Mouse (Mus musculus) MEL (cell line): Measurements from ENCODE around the gene Fam219b. TPM values are rescaled to one million over a fixed set of nuclear protein-coding genes. Genes with fewer than 3 reads are reported as not detected.

Experiments
- DNase-seq: peaks from one replicate; pipeline ENCODE4 v3.0.0; 2011; ENCODE audit warnings: low read depth, low spot score
- H3K27ac ChIP-seq: 2 replicates; pipeline ENCODE4 v1.5.1; 2012; ENCODE audit warnings: low read depth, mild to moderate bottlenecking, control low read depth, low read length, moderate library complexity; ENCODE audit not compliant: control insufficient read depth
- H3K27me3 ChIP-seq, 2 experiments: fragments of 150-350 bp in 1 of 2; sonication (generic) in 1 of 2; 2 replicates each; pipeline ENCODE4 v1.6.1; 2012; ENCODE audit warnings: low read length in 2 of 2, mild to moderate bottlenecking in 2 of 2, improper control_type of control experiment in 1 of 2, moderate library complexity in 1 of 2; ENCODE audit not compliant: insufficient read depth in 2 of 2, control insufficient read depth in 1 of 2
- H3K36me3 ChIP-seq, 2 experiments: 2 replicates each; pipeline ENCODE4 v1.6.1; 2012 to 2014; ENCODE audit warnings: low read length in 2 of 2, improper control_type of control experiment in 1 of 2, inconsistent platforms in 1 of 2, mild to moderate bottlenecking in 1 of 2; ENCODE audit not compliant: insufficient read depth in 2 of 2, control insufficient read depth in 1 of 2
- H3K4me1 ChIP-seq, 2 experiments: fragments of 150-350 bp in 1 of 2; sonication (generic) in 1 of 2; 2 replicates each; pipeline ENCODE4 v1.6.1; 2012; ENCODE audit warnings: low read length in 2 of 2, improper control_type of control experiment in 1 of 2, mild to moderate bottlenecking in 1 of 2; ENCODE audit not compliant: insufficient read depth in 2 of 2, control insufficient read depth in 1 of 2
- H3K4me3 ChIP-seq, 2 experiments: fragments of 150-350 bp in 1 of 2; sonication (generic) in 1 of 2; 2 replicates each; pipeline ENCODE4 v1.5.1; 2012; ENCODE audit warnings: low read depth in 2 of 2, low read length in 2 of 2, mild to moderate bottlenecking in 2 of 2, moderate library complexity in 2 of 2, control low read depth in 1 of 2, improper control_type of control experiment in 1 of 2; ENCODE audit not compliant: control insufficient read depth in 1 of 2, insufficient read depth in 1 of 2
- H3K79me2 ChIP-seq: 2 replicates; pipeline ENCODE4 v1.6.1; 2012; ENCODE audit warnings: mild to moderate bottlenecking, low read length, moderate library complexity; ENCODE audit not compliant: control insufficient read depth, poor library complexity, insufficient read depth
- H3K9ac ChIP-seq: 2 replicates; pipeline ENCODE4 v1.6.1; 2012; ENCODE audit warnings: low read depth, mild to moderate bottlenecking, control low read depth, low read length, moderate library complexity; ENCODE audit not compliant: control insufficient read depth, poor library complexity, severe bottlenecking
- H3K9me3 ChIP-seq: fragments of 150-350 bp; sonication (generic); replicated peaks from 2 replicates; pipeline ENCODE4 v1.6.1; 2012; ENCODE audit warnings: mild to moderate bottlenecking, low read length, improper control_type of control experiment, moderate library complexity; ENCODE audit not compliant: insufficient read depth
- CHD1 ChIP-seq: IDR thresholded peaks from 2 replicates; pipeline ENCODE4 v1.6.1; 2012; ENCODE audit warnings: low read depth, mild to moderate bottlenecking, inconsistent platforms, low read length, improper control_type of control experiment
- CHD2 ChIP-seq: IDR thresholded peaks from 2 replicates; pipeline ENCODE4 v1.6.1; 2011; ENCODE audit warnings: low read length, improper control_type of control experiment
- E2F4 ChIP-seq: IDR thresholded peaks from 2 replicates; pipeline ENCODE4 v1.6.1; 2011; ENCODE audit warnings: low read depth, low read length, improper control_type of control experiment, borderline replicate concordance
- ELF1 ChIP-seq: IDR thresholded peaks from 2 replicates; pipeline ENCODE4 v1.6.1; 2014; ENCODE audit warnings: low read depth, mild to moderate bottlenecking, inconsistent platforms, low read length, improper control_type of control experiment, moderate library complexity
- EP300 ChIP-seq, 2 experiments: IDR thresholded peaks; 2 replicates each; pipeline ENCODE4 v1.6.1; 2011; ENCODE audit warnings: improper control_type of control experiment in 2 of 2, low read length in 2 of 2, low read depth in 1 of 2, mild to moderate bottlenecking in 1 of 2
- GABPA ChIP-seq: IDR thresholded peaks from 2 replicates; pipeline ENCODE4 v1.6.1; 2012; ENCODE audit warnings: low read depth, mild to moderate bottlenecking, inconsistent platforms, low read length, improper control_type of control experiment, moderate library complexity
- GATA1 ChIP-seq: IDR thresholded peaks from 2 replicates; pipeline ENCODE4 v1.6.1; 2011; ENCODE audit warnings: low read depth, low read length, improper control_type of control experiment
- HCFC1 ChIP-seq: IDR thresholded peaks from 2 replicates; pipeline ENCODE4 v1.6.1; 2012; ENCODE audit warnings: low read depth, mild to moderate bottlenecking, inconsistent platforms, low read length, improper control_type of control experiment, moderate library complexity
- JUND ChIP-seq: IDR thresholded peaks from 2 replicates; pipeline ENCODE4 v1.6.1; 2011; ENCODE audit warnings: low read depth, mild to moderate bottlenecking, improper control_type of control experiment, low read length
- KAT2A ChIP-seq: conservative IDR thresholded peaks from 2 replicates; pipeline ENCODE4 v1.6.1; 2012; ENCODE audit warnings: low read depth, low read length, improper control_type of control experiment, inconsistent platforms
- MAFK ChIP-seq: IDR thresholded peaks from 2 replicates; pipeline ENCODE4 v1.6.1; 2011; ENCODE audit warnings: low read depth, mild to moderate bottlenecking, low read length, improper control_type of control experiment, borderline replicate concordance
- MAZ ChIP-seq: IDR thresholded peaks from 2 replicates; pipeline ENCODE4 v1.6.1; 2012; ENCODE audit warnings: low read depth, mild to moderate bottlenecking, inconsistent platforms, low read length, improper control_type of control experiment
- MEF2A ChIP-seq: IDR thresholded peaks from 2 replicates; pipeline ENCODE4 v1.6.1; 2014; ENCODE audit warnings: low read depth, mild to moderate bottlenecking, inconsistent platforms, low read length, improper control_type of control experiment; ENCODE audit not compliant: poor library complexity, insufficient replicate concordance, severe bottlenecking; ENCODE audit errors: extremely low read depth
- MXI1 ChIP-seq: IDR thresholded peaks from 2 replicates; pipeline ENCODE4 v1.6.1; 2011; ENCODE audit warnings: mild to moderate bottlenecking, low read depth, low read length, improper control_type of control experiment
- MYB ChIP-seq: IDR thresholded peaks from 2 replicates; pipeline ENCODE4 v1.6.1; 2011; ENCODE audit warnings: mild to moderate bottlenecking, low read depth, low read length, improper control_type of control experiment
- NELFE ChIP-seq: IDR thresholded peaks from 2 replicates; pipeline ENCODE4 v1.6.1; 2011; ENCODE audit warnings: low read depth, low read length, improper control_type of control experiment
- NRF1 ChIP-seq: IDR thresholded peaks from 2 replicates; pipeline ENCODE4 v1.6.1; 2014; ENCODE audit warnings: low read depth, mild to moderate bottlenecking, inconsistent platforms, low read length, improper control_type of control experiment, moderate library complexity; ENCODE audit not compliant: poor library complexity, insufficient read depth, severe bottlenecking
- POLR2A ChIP-seq, 2 experiments: IDR thresholded peaks; 2 replicates each; pipeline ENCODE4 v1.6.1; 2011 to 2012; ENCODE audit warnings: low read length in 2 of 2, mild to moderate bottlenecking in 2 of 2, control low read depth in 1 of 2, improper control_type of control experiment in 1 of 2, low read depth in 1 of 2, moderate library complexity in 1 of 2; ENCODE audit not compliant: control insufficient read depth in 1 of 2, insufficient read depth in 1 of 2, poor library complexity in 1 of 2
- POLR2AphosphoS2 ChIP-seq: IDR thresholded peaks from 2 replicates; pipeline ENCODE4 v1.6.1; 2011; ENCODE audit warnings: low read length, improper control_type of control experiment
- POLR2AphosphoS5 ChIP-seq: IDR thresholded peaks from 2 replicates; pipeline ENCODE4 v1.6.1; 2012; ENCODE audit warnings: low read depth, borderline replicate concordance, mild to moderate bottlenecking, inconsistent platforms, low read length, moderate library complexity, mixed read lengths
- RAD21 ChIP-seq: IDR thresholded peaks from 2 replicates; pipeline ENCODE4 v1.6.1; 2011; ENCODE audit warnings: mild to moderate bottlenecking, low read depth, low read length, improper control_type of control experiment
- RCOR1 ChIP-seq: IDR thresholded peaks from 2 replicates; pipeline ENCODE4 v1.6.1; 2012; ENCODE audit warnings: low read depth, mild to moderate bottlenecking, inconsistent platforms, low read length, improper control_type of control experiment
- SIN3A ChIP-seq: IDR thresholded peaks from 2 replicates; pipeline ENCODE4 v1.6.1; 2012; ENCODE audit warnings: low read length, improper control_type of control experiment, inconsistent platforms
- SMC3 ChIP-seq: IDR thresholded peaks from 2 replicates; pipeline ENCODE4 v1.6.1; 2011; ENCODE audit warnings: low read depth, low read length, improper control_type of control experiment
- TAL1 ChIP-seq: IDR thresholded peaks from 2 replicates; pipeline ENCODE4 v1.6.1; 2012; ENCODE audit warnings: mild to moderate bottlenecking, inconsistent platforms, low read length, moderate library complexity, mixed read lengths
- TBP ChIP-seq: IDR thresholded peaks from 2 replicates; pipeline ENCODE4 v1.8.0; 2011; ENCODE audit warnings: low read depth, low read length, improper control_type of control experiment
- UBTF ChIP-seq: IDR thresholded peaks from 2 replicates; pipeline ENCODE4 v1.6.1; 2012; ENCODE audit warnings: low read depth, mild to moderate bottlenecking, inconsistent platforms, low read length, improper control_type of control experiment, moderate library complexity, borderline replicate concordance; ENCODE audit not compliant: insufficient read depth
- USF2 ChIP-seq, 2 experiments: IDR thresholded peaks; 2 replicates each; pipeline ENCODE4 v1.6.1; 2011 to 2012; ENCODE audit warnings: improper control_type of control experiment in 2 of 2, low read length in 2 of 2, borderline replicate concordance in 1 of 2, inconsistent platforms in 1 of 2, low read depth in 1 of 2, mild to moderate bottlenecking in 1 of 2; ENCODE audit not compliant: insufficient read depth in 1 of 2
- ZC3H11A ChIP-seq: IDR thresholded peaks from 2 replicates; pipeline ENCODE4 v1.6.1; 2012; ENCODE audit warnings: low read depth, mild to moderate bottlenecking, inconsistent platforms, low read length, improper control_type of control experiment
- ZKSCAN1 ChIP-seq: IDR thresholded peaks from 2 replicates; pipeline ENCODE4 v1.6.1; 2012; ENCODE audit warnings: low read depth, mild to moderate bottlenecking, inconsistent platforms, low read length, improper control_type of control experiment, moderate library complexity
- ZMIZ1 ChIP-seq: IDR thresholded peaks from 2 replicates; pipeline ENCODE4 v1.6.1; 2012; ENCODE audit warnings: low read depth, mild to moderate bottlenecking, inconsistent platforms, low read length, improper control_type of control experiment, moderate library complexity
- polyA plus RNA-seq, 2 experiments: library from polyadenylated mRNA; stranded (reverse) in 1 of 2; unstranded in 1 of 2; fragments of >175 nt in 1 of 2; fragments of >200 nt in 1 of 2; gene quantifications; 2 replicates each; pipeline versions ENCODE4 v1.2.1 to v1.2.4; 2012; ENCODE audit warnings: low replicate concordance in 2 of 2, low read depth in 1 of 2; ENCODE audit not compliant: insufficient read length in 2 of 2, insufficient read depth in 1 of 2, missing spikeins in 1 of 2
- total RNA-seq: library from RNA; depleted of rRNA; stranded (reverse); fragments of 300-350 nt; gene quantifications from 2 replicates; pipeline ENCODE4 v1.2.3, GENCODE M21; 2012

Fam219b gene
- total and polyA plus RNA-seq, 3 experiments, result 12.8 to 16.4 TPM; not detected in 1

- Histone ChIP-seq H3K9me3 (no peaks in the 10 kb centered on the region), H3K9ac (no peak overlapping the region), H3K27ac (no peak overlapping the region), H3K4me1 (no peaks in the 10 kb centered on the region), H3K4me3 (no peak overlapping the region), H3K79me2 (peaks cover 12% of the 10 kb centered on the region), H3K27me3 (no peaks in the 10 kb centered on the region), H3K36me3 (peaks cover 0 to 3% of the 10 kb centered on the region in 2 experiments; a peak in 3 of 4 replicates)
- TF ChIP-seq MEF2A (no peak), MAFK (no peak), E2F4 (no peak), KAT2A (no peak), SMC3 (no peak), NELFE (no peak), POLR2AphosphoS2 (no peak), POLR2AphosphoS5 (no peak), NRF1 (no peak), ZKSCAN1 (no peak), MAZ (no peak), RCOR1 (no peak), EP300 (IDR thresholded peaks at IDR 0.05; ENCODE audit: low read depth in 1 of 2, low read length in 2 of 2) (no peak), POLR2A (IDR thresholded peaks at IDR 0.05; ENCODE audit: control insufficient read depth in 1 of 2, insufficient read depth in 1 of 2, low read depth in 1 of 2, low read length in 2 of 2, poor library complexity in 1 of 2) (no peak), ZC3H11A (no peak), ZMIZ1 (no peak), CHD2 (no peak), JUND (no peak), TAL1 (no peak), SIN3A (no peak)
- TF ChIP-seq, all 39 proteins: peak for 0
- no peak for DNase-seq
These were observed 31.2 kb downstream of the Fam219b start for GRCm38 (mm10) chr9:57568500-57568899.

- no peaks in the 10 kb centered on the region for H3K27me3 ChIP-seq
- no peak overlapping the region for H3K27ac ChIP-seq
- TF ChIP-seq ZC3H11A (no peak), SMC3 (no peak), RCOR1 (no peak), E2F4 (no peak), HCFC1 (no peak), MXI1 (no peak), RAD21 (no peak), CHD2 (no peak), GABPA (no peak), NELFE (no peak), MYB (no peak), EP300 (IDR thresholded peaks at IDR 0.05; ENCODE audit: low read depth in 1 of 2, low read length in 2 of 2) (no peak), TBP (no peak), GATA1 (no peak), MEF2A (no peak), ELF1 (no peak), UBTF (no peak), CHD1 (no peak), ZMIZ1 (no peak), USF2 (IDR thresholded peaks at IDR 0.05; ENCODE audit: borderline replicate concordance in 1 of 2, insufficient read depth in 1 of 2, low read depth in 1 of 2, low read length in 2 of 2) (no peak)
- TF ChIP-seq, all 39 proteins: peak for 0
- peaks cover 2 to 3% of the 10 kb centered on the region in 2 experiments; a peak in 2 of 4 replicates for H3K36me3 ChIP-seq
- 0 out of 4 replicates have a peak, but pooled peaks cover 0 to 3% of the 10 kb centered on the region in 2 experiments for H3K4me1 ChIP-seq
- H3K9me3 ChIP-seq, result no peaks in the 10 kb centered on the region
- DNase-seq, result no peak
- H3K4me3 ChIP-seq, result no peak overlapping the region
- H3K79me2 ChIP-seq, result 0 out of 2 replicates have a peak, but pooled peaks cover 1% of the 10 kb centered on the region
- H3K9ac ChIP-seq, result no peak overlapping the region
These were observed 37.1 kb downstream of the Fam219b start for GRCm38 (mm10) chr9:57574397-57574796.
